Mouse (Mus musculus): Measurements from ENCODE around the gene Marco. TPM values are rescaled to one million over a fixed set of nuclear protein-coding genes. Genes with fewer than 3 reads are reported as not detected.

Gene Marco
- total RNA-seq (2021), result 1 to 10 TPM; 5.2 to 6.7 TPM
- long read RNA-seq, experiment 1, transcript Marco-201 (17 exons, 1,925 nt), result major isoform, 6 of 8 reads
- long read RNA-seq, experiment 1, partial matches to known transcripts, result 0 of 8 reads
- long read RNA-seq, experiment 1, other reads (novel, unspliced or antisense), result 2 of 8 reads
- long read RNA-seq, experiment 2, partial matches to known transcripts, result 0 of 3 reads
- long read RNA-seq, experiment 2, other reads (novel, unspliced or antisense), result 0 of 3 reads

- DNase-seq, result no peak
Observed at GRCm38 (mm10) chr1:120504924-120505323, at the start of gene Marco. TSS of gene Marco (minus strand) at chr1:120505024.

GRCm38 (mm10) chr1:120539506-120540029 is 34.7 kb upstream of the Marco start:
- DNase-seq, result no peak

GRCm38 (mm10) chr1:120536998-120537397 is 32.2 kb upstream of the Marco start:
- no peak for DNase-seq

DNA sequence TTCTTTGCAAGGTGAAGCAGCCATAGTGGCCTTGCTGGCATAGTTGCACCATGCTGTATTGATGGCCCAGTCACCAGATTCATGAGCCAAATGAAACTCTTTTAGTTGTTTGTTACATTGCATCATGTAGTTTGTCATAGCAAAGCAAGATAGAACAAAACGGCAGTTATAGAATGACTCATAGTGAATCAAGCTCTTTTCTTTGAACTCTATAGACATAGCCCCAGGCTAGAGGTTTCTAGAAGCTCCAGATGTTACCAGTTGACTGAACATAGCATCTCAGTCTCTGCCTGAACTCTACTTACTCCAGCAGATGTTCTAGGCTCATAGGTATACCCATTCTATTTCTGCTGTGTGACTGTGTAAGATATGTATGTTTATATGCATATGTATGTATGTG is 31.1 kb upstream of the Marco start:
- no peak for DNase-seq

DNA sequence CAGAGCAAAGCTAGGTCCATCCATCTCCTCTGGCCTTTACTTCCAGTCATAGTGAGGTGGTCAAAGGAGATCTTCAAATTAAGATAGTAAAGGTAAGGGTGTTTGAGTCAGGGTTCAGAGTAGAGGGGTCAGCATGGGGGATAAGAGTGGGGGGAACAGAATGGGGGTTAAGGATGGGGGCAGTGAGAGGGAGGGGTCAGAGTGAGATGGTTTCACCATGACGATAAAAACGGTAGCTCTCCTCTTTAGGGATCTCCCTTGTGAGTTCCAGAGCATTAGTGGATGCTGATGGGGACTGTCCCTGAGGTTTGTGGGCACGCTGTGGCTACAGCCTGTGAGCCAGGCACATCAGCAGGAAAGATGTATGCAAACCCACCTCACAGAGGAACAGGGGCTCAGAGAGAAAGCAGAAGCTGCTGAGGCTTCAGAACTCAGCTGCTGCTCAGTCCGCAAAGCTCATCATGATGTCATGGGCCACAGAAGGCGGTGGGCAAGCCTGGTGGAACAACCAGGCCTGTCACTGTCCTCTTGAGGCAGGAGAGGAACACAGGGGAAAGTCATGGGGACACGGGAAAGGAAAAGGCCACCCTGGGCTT is 27.6 kb upstream of the Marco start:
- no peak for DNase-seq

- no peak for DNase-seq
Observed at GRCm38 (mm10) chr1:120531770-120532169, 26.9 kb upstream of the Marco start.

DNA sequence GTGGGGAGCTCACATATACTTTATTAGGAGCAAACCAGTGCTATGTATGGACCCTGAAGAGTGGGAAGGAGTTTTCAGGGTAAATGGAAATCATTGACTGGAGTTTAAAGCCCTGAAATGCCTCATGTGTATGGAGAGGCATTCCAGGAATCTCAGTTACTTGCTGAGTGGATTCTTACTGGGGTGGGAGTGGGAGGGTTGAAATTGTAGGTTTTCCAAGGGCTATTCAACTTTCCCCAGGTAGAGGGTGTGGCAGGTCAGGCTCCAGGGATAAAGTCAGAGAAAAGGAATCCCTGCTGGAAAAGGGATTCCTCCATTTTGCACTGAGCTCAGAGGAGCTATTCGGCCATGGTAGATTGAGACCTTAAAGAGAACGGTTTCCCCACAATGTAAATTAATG is 25.1 kb upstream of the Marco start:
- no peak for DNase-seq

DNA sequence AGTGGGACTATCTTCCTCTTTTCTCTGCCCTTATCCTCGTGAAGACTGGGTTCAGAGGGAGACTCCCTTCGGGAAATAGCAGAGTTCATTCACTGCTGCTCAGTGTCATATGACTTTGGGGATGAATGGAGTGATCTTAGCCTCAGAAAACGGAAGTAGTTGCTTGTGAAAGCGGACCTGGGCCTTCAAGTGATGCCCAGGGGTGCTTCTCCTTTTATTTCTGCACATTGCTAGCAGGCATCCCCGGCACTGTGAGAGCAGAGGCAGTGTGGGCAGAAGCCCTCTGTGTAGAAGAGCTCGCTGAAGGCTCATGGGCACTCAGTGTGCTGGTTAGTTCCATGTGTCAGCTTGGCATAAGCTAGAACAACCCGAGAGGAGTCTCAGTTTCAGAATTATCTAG is 12.8 kb upstream of the Marco start:
- DNase-seq, result no peak

DNA sequence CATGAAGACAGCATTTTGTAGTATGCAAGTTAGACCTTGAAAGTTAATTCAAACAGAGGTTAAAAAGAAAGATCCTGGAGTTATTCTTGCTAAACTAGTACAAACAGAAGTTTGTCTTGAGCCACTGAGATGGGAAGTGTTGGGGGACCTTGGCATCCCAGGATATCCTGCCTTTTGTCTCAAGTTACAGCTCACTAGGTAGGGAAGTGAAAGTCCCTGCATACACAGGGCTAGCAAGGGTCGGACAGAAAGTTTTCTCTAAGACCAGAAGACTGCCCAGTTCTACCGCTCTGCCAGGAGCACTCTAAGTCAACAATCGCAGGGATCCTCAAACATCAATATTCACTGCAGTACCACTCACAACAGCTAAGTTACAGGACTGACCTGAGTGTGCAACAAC is 5.5 kb upstream of the Marco start:
- no peak for DNase-seq

- DNase-seq, result no peak
Observed at GRCm38 (mm10) chr1:120508976-120509375, 4.2 kb upstream of the Marco start.

DNA sequence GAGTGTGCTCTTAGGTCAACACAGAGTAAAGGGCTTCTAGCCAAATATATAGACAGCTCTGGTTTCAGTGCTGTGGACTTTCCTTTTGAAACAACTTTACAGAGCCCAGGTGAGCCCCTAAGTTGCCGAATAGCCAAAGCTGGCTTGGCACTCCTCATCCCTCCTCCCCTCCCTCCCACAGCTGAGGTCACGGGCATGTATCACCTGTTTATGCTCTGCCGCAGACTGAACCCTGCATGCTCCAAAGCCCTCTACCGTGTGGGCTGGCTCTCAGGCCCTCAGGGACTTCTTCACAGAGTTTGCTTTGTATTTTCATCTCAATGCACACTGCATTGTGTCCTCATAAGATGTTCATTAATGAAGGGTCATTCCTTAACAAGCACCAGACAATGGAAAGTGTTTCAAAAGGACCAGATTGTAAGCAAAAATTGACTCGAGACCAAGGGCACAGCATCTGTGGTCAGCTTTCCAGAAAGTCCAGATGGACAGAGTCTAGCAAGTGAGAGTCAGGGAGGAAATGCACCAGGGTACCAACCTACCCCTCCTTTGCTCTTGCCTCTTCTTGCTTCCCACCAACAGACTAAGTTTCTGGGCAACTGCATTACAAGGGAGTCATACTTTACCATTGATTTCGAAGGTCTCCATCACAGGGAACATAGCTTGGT is 646 bp downstream of the Marco start:
- DNase-seq, result no peak

DNA sequence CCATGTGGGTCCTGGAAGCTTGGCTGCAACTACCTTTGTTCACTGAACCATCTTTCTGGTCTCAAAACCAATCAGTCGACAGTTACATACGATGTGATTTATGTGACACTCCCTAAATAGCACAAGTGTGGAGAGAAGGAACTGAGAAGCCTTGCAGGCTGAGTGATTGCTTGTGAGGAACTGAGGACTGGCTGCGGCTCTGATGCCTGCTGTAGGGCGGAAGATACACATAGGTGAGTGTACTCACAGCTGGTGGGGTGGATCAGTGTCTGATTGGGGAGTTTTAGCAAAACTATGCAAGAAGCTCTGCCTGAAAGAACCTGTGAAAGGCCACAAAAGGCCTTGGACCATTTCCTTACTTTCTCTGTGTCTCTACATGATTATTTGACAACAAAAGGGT is 3.3 kb downstream of the Marco start:
- DNase-seq, result no peak

DNA sequence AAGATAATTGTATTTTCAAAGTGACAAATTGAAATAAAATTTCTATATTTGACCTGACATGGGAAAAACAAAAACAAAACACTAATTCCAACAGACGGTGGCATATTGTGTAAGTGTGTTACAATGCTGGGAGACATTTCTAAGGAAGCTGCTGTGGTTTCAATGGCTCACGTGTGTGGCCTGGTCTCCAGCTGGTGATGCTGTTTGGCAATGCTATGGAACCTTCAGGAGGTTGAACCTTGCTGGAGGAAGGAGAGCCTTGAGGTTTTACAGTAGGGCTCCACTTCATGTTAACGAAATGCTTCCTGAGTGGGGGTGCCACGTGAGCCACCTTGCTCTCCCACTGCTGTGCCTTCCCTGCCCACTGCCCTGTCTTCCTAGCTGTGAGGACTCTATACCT is 6.8 kb downstream of the Marco start:
- no peak for DNase-seq

DNA sequence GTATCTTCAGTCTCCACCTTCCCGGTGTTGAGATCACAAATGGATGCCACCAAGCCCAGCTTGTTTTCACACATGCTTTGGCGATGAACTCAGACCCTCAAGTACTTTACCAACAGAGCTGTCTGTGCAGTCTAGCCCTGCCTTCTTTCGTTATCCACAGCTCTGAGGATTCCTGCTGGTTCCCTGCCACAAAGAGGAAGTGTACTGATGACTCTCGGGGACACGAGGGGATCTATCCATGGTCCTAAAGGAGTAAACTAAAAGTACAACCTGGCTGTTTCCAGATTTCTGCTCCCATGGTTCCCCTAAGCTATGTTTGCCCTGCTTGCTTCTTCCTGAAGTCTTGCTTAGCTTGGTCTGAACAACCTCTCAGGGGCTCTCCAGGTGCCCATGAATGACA is 23.9 kb downstream of the Marco start:
- peak; percentile 10 for DNase-seq

DNA sequence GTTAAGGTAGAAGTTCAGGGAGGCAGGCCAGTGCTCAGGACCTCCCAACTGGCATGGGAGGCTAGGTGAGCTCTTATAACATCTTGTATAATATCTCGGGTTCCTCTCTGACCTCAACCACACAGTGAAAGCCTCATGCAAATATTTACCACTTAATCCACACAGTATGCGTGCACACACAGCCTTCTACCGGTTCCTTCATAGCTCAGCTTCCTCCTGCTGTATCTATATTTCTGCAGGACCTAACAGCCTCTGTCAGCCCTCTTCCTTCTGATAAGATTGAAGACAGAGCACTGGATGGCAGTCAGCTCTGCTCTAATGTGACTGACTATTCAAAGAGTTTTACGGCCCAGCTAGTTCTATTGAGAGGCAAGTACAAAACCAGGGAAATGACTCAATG is 30.0 kb downstream of the Marco start:
- no peak for DNase-seq

GRCm38 (mm10) chr1:120468891-120469290 is 35.9 kb downstream of the Marco start:
- peak; percentile 82 for DNase-seq

- DNase-seq, result no peak
Observed at GRCm38 (mm10) chr1:120467323-120467722, 37.5 kb downstream of the Marco start.

- peak; percentile 18 for DNase-seq
Observed at GRCm38 (mm10) chr1:120466751-120467150, 38.1 kb downstream of the Marco start.

DNA sequence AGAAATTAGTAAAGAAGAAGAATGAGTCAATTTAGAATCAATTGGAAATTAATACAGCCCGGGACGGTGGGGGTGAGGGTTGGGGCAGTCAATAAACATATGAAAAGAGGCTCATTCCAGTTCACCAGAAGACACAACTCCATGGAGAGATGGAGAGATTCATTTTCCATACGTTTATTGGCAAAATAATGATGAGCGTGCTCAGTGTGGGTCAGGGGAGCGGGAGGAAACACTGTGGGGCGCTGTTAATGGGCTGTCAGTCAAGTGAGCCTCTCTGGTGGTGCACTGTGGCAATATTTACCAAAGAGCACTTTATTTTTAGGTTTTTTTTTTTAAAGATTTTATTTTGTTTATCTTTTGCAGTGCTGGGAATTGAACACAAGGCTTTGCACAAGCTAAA is 45.8 kb downstream of the Marco start:
- DNase-seq, result no peak

DNA sequence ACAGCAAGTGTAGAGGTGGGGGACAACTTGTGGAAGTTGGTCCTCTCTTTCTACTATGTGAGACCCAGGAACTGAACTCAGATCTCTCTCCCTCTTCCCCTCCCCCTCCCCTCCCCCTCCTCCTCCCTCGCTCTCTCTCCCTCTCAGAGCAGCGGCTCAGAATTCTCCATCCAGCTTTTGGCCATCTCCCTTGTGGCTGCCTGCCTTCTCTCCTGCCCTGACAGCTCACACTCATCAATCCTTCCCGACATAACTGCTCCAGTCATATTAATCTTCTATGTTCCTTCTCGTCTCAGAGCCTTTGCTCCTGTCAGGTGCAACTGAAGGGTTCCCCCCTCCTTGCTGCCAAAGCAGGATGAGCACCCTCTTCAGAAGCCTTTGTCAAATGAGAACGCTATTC is 46.3 kb downstream of the Marco start:
- DNase-seq, result no peak

GRCm38 (mm10) chr1:120451486-120452270 is 53.1 kb downstream of the Marco start:
- DNase-seq, result peak; percentile 13

GRCm38 (mm10) chr1:120449662-120450061 is 55.2 kb downstream of the Marco start:
- no peak for DNase-seq

- DNase-seq, result no peak
Observed at GRCm38 (mm10) chr1:120443228-120443639, 61.6 kb downstream of the Marco start.
